Comparison of ENCODE assay signal across 9 mouse cellular contexts in the genomic region with DNA sequence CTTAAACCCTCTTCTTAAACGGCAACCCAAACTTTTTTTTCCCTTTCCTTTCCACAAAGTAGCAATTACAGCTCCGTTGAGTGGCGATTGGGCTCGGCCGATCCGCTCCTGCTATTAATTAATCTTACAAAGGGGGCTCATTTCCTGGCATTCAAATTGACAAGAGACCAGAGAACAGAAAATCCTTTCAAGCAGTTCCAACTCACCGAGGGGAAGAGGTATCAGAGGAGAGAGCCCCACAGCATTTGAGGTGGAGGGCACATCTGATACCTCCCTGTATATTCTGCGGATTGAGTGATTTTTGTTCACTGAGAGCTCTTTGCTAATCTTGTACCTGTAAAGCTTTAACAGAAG.
DNase-seq lines count a peak whose midpoint lies in the region; ATAC-seq lines count a peak whose summit lies in the region.
"Had no signal": no experiment of that assay in that cellular context is flagged by ENCODE, and none has a peak within 500 bp of the region (broad histone marks: within the 10 kb centered on the region; RNA-seq: fewer than 3 reads in every experiment).

No protein-coding gene starts in this region.

- WGBS in kidney, embryonic 15.5 days, result 3% methylated on average over 8 of the region's 8 CpGs
- under 1% methylated on average over 8 of the region's 8 CpGs for WGBS in embryonic facial prominence, embryonic 12.5 days
- WGBS in hindbrain, embryonic 15.5 days, result 3% methylated on average over 8 of the region's 8 CpGs
- 4% methylated on average over 8 of the region's 8 CpGs for WGBS in neural tube, embryonic 11.5 days

- H3K36me3 ChIP-seq in kidney, embryonic 15.5 days, result no peaks in the 10 kb centered on the region
- H3K36me3 ChIP-seq in embryonic facial prominence, embryonic 12.5 days, result no peaks in the 10 kb centered on the region
- no peaks in the 10 kb centered on the region for H3K36me3 ChIP-seq in hindbrain, embryonic 15.5 days
- no peaks in the 10 kb centered on the region for H3K36me3 ChIP-seq in neural tube, embryonic 11.5 days (ENCODE audit: control insufficient read depth, insufficient read depth, low read length)

- H3K9me3 ChIP-seq in kidney, embryonic 15.5 days (replicated peaks), result no peaks in the 10 kb centered on the region
- H3K9me3 ChIP-seq in embryonic facial prominence, embryonic 12.5 days, result no peaks in the 10 kb centered on the region
- no peaks in the 10 kb centered on the region for H3K9me3 ChIP-seq in hindbrain, embryonic 15.5 days
- H3K9me3 ChIP-seq in neural tube, embryonic 11.5 days (ENCODE audit: control insufficient read depth, low read length), result no peaks in the 10 kb centered on the region

- DNase-seq in kidney, adult 9 months, result no peak
- DNase-seq in neural tube, embryonic 11.5 days (ENCODE audit: low spot score), result peak; percentile 29
- no peak for DNase-seq in left cerebral cortex, adult 11 months (ENCODE audit: low spot score)
- DNase-seq in right cerebral cortex, postnatal 10 days (ENCODE audit: low spot score in 2 of 2), result no peak
- DNase-seq in urinary bladder, adult 2 months (ENCODE audit: low spot score), result no peak
- DNase-seq: thymus, postnatal 25 days had no signal

- no peak overlapping the region for H3K9ac ChIP-seq in kidney, embryonic 15.5 days
- no peak overlapping the region for H3K9ac ChIP-seq in embryonic facial prominence, embryonic 12.5 days
- H3K9ac ChIP-seq in hindbrain, embryonic 15.5 days, result no peak overlapping the region
- peak overlapping the region; percentile 3; the same call in 1 of the 2 replicates for H3K9ac ChIP-seq in neural tube, embryonic 11.5 days (ENCODE audit: low read length)

- H3K27ac ChIP-seq in kidney, embryonic 15.5 days, result no peak overlapping the region
- no peak overlapping the region for H3K27ac ChIP-seq in embryonic facial prominence, embryonic 12.5 days
- H3K27ac ChIP-seq in hindbrain, embryonic 15.5 days (replicated peaks), result no peak overlapping the region; the same call in 1 of the 2 replicates
- H3K27ac ChIP-seq in neural tube, embryonic 11.5 days (ENCODE audit: low read depth, low read length), result no peak overlapping the region

- H3K4me2 ChIP-seq in kidney, embryonic 15.5 days, result peak overlapping the region; percentile 47
- peak overlapping the region; percentile 41 for H3K4me2 ChIP-seq in embryonic facial prominence, embryonic 12.5 days (replicated peaks)
- H3K4me2 ChIP-seq in hindbrain, embryonic 15.5 days, result peak overlapping the region; percentile 42
- peak overlapping the region; percentile 21 for H3K4me2 ChIP-seq in neural tube, embryonic 11.5 days (ENCODE audit: low read depth)

- no peak for ATAC-seq in kidney, embryonic 15.5 days (replicated peaks; ENCODE audit: low FRiP score)
- ATAC-seq in embryonic facial prominence, embryonic 12.5 days (ENCODE audit: insufficient number of reproducible peaks, insufficient read depth, low FRiP score, low TSS enrichment), result no peak
- ATAC-seq in hindbrain, embryonic 15.5 days (ENCODE audit: low FRiP score, low read depth), result no peak
- ATAC-seq in neural tube, embryonic 11.5 days (ENCODE audit: insufficient read depth, low FRiP score, low TSS enrichment), result no peak

- peaks cover 14% of the 10 kb centered on the region; the same call in 1 of the 2 replicates for H3K4me1 ChIP-seq in kidney, embryonic 15.5 days
- peaks cover 32% of the 10 kb centered on the region for H3K4me1 ChIP-seq in embryonic facial prominence, embryonic 12.5 days
- H3K4me1 ChIP-seq in hindbrain, embryonic 15.5 days (replicated peaks), result peaks cover 14% of the 10 kb centered on the region
- no peaks in the 10 kb centered on the region; the same call in 1 of the 2 replicates for H3K4me1 ChIP-seq in neural tube, embryonic 11.5 days (ENCODE audit: control insufficient read depth, insufficient read depth, low read length)

- peaks cover 9% of the 10 kb centered on the region; the same call in 1 of the 2 replicates for H3K27me3 ChIP-seq in kidney, embryonic 15.5 days
- H3K27me3 ChIP-seq in embryonic facial prominence, embryonic 12.5 days, result peaks cover 5% of the 10 kb centered on the region; the same call in 1 of the 2 replicates
- peaks cover 6% of the 10 kb centered on the region; the same call in 1 of the 2 replicates for H3K27me3 ChIP-seq in hindbrain, embryonic 15.5 days
- no peaks in the 10 kb centered on the region for H3K27me3 ChIP-seq in neural tube, embryonic 11.5 days (ENCODE audit: control insufficient read depth, insufficient read depth, low read length)

- peak overlapping the region; percentile 10; the same call in 1 of the 2 replicates for H3K4me3 ChIP-seq in kidney, embryonic 15.5 days (replicated peaks)
- H3K4me3 ChIP-seq in embryonic facial prominence, embryonic 12.5 days, result 0 out of 2 replicates have a peak overlapping the region, but pooled peaks have one; percentile 13
- H3K4me3 ChIP-seq in hindbrain, embryonic 15.5 days, result peak overlapping the region; percentile 9; the same call in 1 of the 2 replicates
- no peak overlapping the region for H3K4me3 ChIP-seq in neural tube, embryonic 11.5 days (ENCODE audit: low read depth, low read length)
